Mouse (Mus musculus): ENCODE measurements around the gene Svopl. TPM values are rescaled to one million over a fixed set of nuclear protein-coding genes. Genes with fewer than 3 reads are reported as not detected.

The Svopl gene
- polyA plus RNA-seq (2012) = not detected in 2 replicates

DNA sequence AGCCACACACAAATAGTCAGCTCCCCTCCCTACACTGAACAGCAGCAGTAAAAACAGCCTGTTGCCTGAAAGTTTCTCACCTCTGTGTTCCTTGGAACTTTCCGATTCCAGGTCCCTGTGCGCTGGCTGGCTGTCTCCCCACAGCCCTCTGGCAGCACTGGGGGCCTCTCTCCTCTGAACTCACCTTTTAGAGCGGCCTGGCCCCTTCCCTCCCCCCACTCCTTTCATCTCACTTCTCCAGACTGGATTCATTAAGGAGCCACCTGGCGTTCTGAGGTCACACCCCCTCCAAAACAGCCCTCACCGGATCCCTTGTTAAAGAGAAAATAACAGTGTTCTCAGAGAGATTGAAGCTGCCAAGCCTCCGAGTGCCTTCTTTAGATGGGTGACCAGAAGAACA is at the start of gene Svopl:
Gene Svopl (minus strand): TSS at position 159 of the 400 bp plus-strand sequence.
- TF ChIP-seq GATA1 (IDR thresholded peaks at IDR 0.05; ENCODE audit: low read length) = no peak
- no peak for TF ChIP-seq TAL1 (IDR thresholded peaks at IDR 0.05; ENCODE audit: low read length)
- H3K4me3 ChIP-seq (replicated peaks) = no peak within 1 kb of the TSS
- no peaks in the 10 kb centered on the region for H3K9me3 ChIP-seq (ENCODE audit: control insufficient read depth, low read length)
- no peaks in the 10 kb centered on the region for H3K27me3 ChIP-seq (ENCODE audit: control insufficient read depth)
- H3K4me1 ChIP-seq (ENCODE audit: control insufficient read depth) = no peaks in the 10 kb centered on the region
- H3K36me3 ChIP-seq (ENCODE audit: control insufficient read depth) = no peaks in the 10 kb centered on the region

DNA sequence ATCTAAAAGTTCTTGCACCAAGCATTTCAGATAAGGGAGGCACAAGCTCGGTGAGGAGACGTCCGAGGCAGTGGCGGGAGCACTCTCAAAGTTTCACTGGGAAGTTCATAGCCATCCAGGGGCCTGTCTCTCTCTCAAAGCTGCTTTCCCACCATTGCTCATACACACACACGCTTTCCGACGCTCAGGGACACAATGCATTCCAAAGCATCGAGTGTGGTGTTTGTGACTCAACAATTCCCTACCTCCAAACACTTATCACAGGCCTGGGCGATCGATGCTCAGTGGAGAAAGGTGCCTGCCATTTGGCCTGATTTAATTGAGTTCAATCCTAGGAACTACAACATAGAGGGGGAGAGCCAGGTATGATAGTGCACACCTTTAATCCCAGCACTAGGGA is 47.9 kb upstream of the Svopl start:
- Histone ChIP-seq H3K36me3 (ENCODE audit: control insufficient read depth) (no peaks in the 10 kb centered on the region), H3K4me1 (ENCODE audit: control insufficient read depth) (peaks cover 3% of the 10 kb centered on the region), H3K4me3 (replicated peaks) (no peak overlapping the region), H3K9me3 (ENCODE audit: control insufficient read depth, low read length) (no peaks in the 10 kb centered on the region), H3K27me3 (ENCODE audit: control insufficient read depth) (no peaks in the 10 kb centered on the region)
- TF ChIP-seq GATA1 (IDR thresholded peaks at IDR 0.05; ENCODE audit: low read length) (no peak), TAL1 (IDR thresholded peaks at IDR 0.05; ENCODE audit: low read length) (no peak)

- Histone ChIP-seq H3K9me3 (ENCODE audit: control insufficient read depth, low read length) (no peaks in the 10 kb centered on the region), H3K4me3 (replicated peaks) (no peak overlapping the region), H3K27me3 (ENCODE audit: control insufficient read depth) (no peaks in the 10 kb centered on the region), H3K4me1 (ENCODE audit: control insufficient read depth) (peaks cover 3% of the 10 kb centered on the region), H3K36me3 (ENCODE audit: control insufficient read depth) (no peaks in the 10 kb centered on the region)
- no peak for TF ChIP-seq TAL1 (IDR thresholded peaks at IDR 0.05; ENCODE audit: low read length)
- no peak for TF ChIP-seq GATA1 (IDR thresholded peaks at IDR 0.05; ENCODE audit: low read length)
Observed at GRCm38 (mm10) chr6:38092539-38092938, 45.7 kb upstream of the Svopl start.

GRCm38 (mm10) chr6:38087242-38088026 is 40.6 kb upstream of the Svopl start:
- Histone ChIP-seq H3K4me1 (ENCODE audit: control insufficient read depth) (no peaks in the 10 kb centered on the region), H3K36me3 (ENCODE audit: control insufficient read depth) (no peaks in the 10 kb centered on the region), H3K27me3 (ENCODE audit: control insufficient read depth) (no peaks in the 10 kb centered on the region), H3K9me3 (ENCODE audit: control insufficient read depth, low read length) (no peaks in the 10 kb centered on the region), H3K4me3 (replicated peaks) (no peak overlapping the region)
- TF ChIP-seq GATA1 (IDR thresholded peaks at IDR 0.05; ENCODE audit: low read length) (no peak), TAL1 (IDR thresholded peaks at IDR 0.05; ENCODE audit: low read length) (no peak)

- Histone ChIP-seq H3K36me3 (ENCODE audit: control insufficient read depth) (no peaks in the 10 kb centered on the region), H3K4me3 (replicated peaks) (no peak overlapping the region), H3K9me3 (ENCODE audit: control insufficient read depth, low read length) (no peaks in the 10 kb centered on the region), H3K27me3 (ENCODE audit: control insufficient read depth) (no peaks in the 10 kb centered on the region), H3K4me1 (ENCODE audit: control insufficient read depth) (no peaks in the 10 kb centered on the region)
- TF ChIP-seq TAL1 (IDR thresholded peaks at IDR 0.05; ENCODE audit: low read length) (no peak), GATA1 (IDR thresholded peaks at IDR 0.05; ENCODE audit: low read length) (no peak)
Observed at GRCm38 (mm10) chr6:38083204-38083603, 36.4 kb upstream of the Svopl start.

DNA sequence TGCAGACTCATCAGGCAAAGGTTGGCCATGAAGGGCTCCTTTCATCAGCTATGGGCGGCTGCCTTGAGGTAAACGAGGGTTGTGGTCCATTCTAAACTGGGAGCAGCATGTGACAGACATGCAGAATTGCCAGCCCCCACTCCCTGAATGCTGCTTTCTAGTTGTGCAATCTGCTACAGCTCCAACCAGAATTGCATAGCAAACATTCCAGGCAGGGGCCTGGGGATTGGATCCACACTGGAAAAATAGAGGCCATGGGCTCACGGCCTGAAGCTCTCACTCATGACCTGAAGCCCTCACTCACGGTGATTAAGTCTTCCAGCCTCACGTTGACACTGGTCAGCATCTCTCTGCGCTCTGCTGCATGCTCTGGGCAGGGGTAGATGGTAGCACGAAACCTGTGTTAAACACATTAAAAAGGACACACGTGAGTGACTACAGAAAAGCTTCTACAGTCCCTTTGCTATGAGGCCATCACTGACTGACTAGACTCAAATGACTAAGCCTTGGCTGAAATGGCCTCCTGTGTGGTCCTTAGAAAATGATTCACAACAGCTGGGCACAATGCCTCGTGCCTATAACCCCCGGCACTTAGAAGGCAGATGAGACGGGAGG is 35.0 kb upstream of the Svopl start:
- Histone ChIP-seq H3K36me3 (ENCODE audit: control insufficient read depth) (no peaks in the 10 kb centered on the region), H3K4me3 (replicated peaks) (no peak overlapping the region), H3K4me1 (ENCODE audit: control insufficient read depth) (no peaks in the 10 kb centered on the region), H3K9me3 (ENCODE audit: control insufficient read depth, low read length) (no peaks in the 10 kb centered on the region), H3K27me3 (ENCODE audit: control insufficient read depth) (no peaks in the 10 kb centered on the region)
- no peak for TF ChIP-seq TAL1 (IDR thresholded peaks at IDR 0.05; ENCODE audit: low read length)
- TF ChIP-seq GATA1 (IDR thresholded peaks at IDR 0.05; ENCODE audit: low read length) = no peak

GRCm38 (mm10) chr6:38080364-38080763 is 33.6 kb upstream of the Svopl start:
- no peaks in the 10 kb centered on the region for H3K36me3 ChIP-seq (ENCODE audit: control insufficient read depth)
- no peak overlapping the region for H3K4me3 ChIP-seq (replicated peaks)
- TF ChIP-seq TAL1 (IDR thresholded peaks at IDR 0.05; ENCODE audit: low read length) = no peak
- TF ChIP-seq GATA1 (IDR thresholded peaks at IDR 0.05; ENCODE audit: low read length) = no peak
- no peaks in the 10 kb centered on the region for H3K9me3 ChIP-seq (ENCODE audit: control insufficient read depth, low read length)
- H3K4me1 ChIP-seq (ENCODE audit: control insufficient read depth) = no peaks in the 10 kb centered on the region
- H3K27me3 ChIP-seq (ENCODE audit: control insufficient read depth) = no peaks in the 10 kb centered on the region

- no peaks in the 10 kb centered on the region for H3K36me3 ChIP-seq (ENCODE audit: control insufficient read depth)
- no peak overlapping the region for H3K4me3 ChIP-seq (replicated peaks)
- peaks cover 20% of the 10 kb centered on the region for H3K4me1 ChIP-seq (ENCODE audit: control insufficient read depth)
- TF ChIP-seq GATA1 (IDR thresholded peaks at IDR 0.05; ENCODE audit: low read length) (no peak), TAL1 (IDR thresholded peaks at IDR 0.05; ENCODE audit: low read length) (no peak)
- peaks cover 3% of the 10 kb centered on the region for H3K9me3 ChIP-seq (ENCODE audit: control insufficient read depth, low read length)
- no peaks in the 10 kb centered on the region for H3K27me3 ChIP-seq (ENCODE audit: control insufficient read depth)
Observed at GRCm38 (mm10) chr6:38073592-38073991, 26.8 kb upstream of the Svopl start.

DNA sequence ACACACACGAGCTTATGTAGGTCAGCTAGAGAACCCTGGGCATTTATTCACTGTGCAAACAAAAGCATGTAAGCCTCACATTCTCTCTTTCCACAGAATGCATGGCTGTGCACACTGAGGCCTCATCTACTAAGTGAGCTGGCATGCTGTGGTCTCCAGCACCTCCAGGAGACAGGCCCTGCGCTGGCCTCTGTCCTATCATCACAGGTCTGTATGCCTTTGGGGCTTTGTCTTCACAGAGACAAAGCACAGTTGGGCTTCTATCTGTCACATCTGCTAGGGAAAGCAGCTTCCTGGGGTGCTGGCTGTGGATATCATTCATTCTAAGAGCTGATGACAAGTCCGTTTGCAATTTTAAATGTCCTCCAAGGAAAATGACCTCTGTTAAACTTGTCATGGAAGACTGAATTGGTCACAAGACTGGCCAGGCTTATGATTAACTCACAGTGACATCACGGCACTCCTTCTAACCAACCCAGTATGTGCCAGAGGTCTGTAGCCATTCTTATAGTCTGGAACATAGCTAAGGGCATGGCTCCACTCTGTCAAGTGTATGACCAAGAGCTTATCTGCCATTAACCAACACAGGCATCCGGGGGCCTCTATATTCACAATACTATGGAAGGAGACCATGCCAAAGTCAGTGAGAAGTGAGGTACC is 25.5 kb upstream of the Svopl start:
- Histone ChIP-seq H3K27me3 (ENCODE audit: control insufficient read depth) (no peaks in the 10 kb centered on the region), H3K4me1 (ENCODE audit: control insufficient read depth) (peaks cover 20% of the 10 kb centered on the region), H3K4me3 (replicated peaks) (no peak overlapping the region), H3K9me3 (ENCODE audit: control insufficient read depth, low read length) (peaks cover 3% of the 10 kb centered on the region), H3K36me3 (ENCODE audit: control insufficient read depth) (no peaks in the 10 kb centered on the region)
- TF ChIP-seq TAL1 (IDR thresholded peaks at IDR 0.05; ENCODE audit: low read length) = no peak
- TF ChIP-seq GATA1 (IDR thresholded peaks at IDR 0.05; ENCODE audit: low read length) = no peak
